Mouse (Mus musculus) G1E (cell line): ENCODE measurements around the gene Zfp219. TPM values are rescaled to one million over a fixed set of nuclear protein-coding genes. Genes with fewer than 3 reads are reported as not detected.

Experiments
- ATAC-seq: 2 replicates; pipeline ENCODE4 v1.8.0; 2016; ENCODE audit warnings: mild to moderate bottlenecking; ENCODE audit not compliant: insufficient number of reproducible peaks, poor library complexity, low FRiP score, severe bottlenecking; ENCODE audit errors: extremely low read depth
- DNase-seq: peaks from one replicate; pipeline ENCODE4 v3.0.0; 2012; ENCODE audit warnings: low spot score
- H3K27me3 ChIP-seq: 2 replicates; pipeline ENCODE4 v1.6.1; 2012; ENCODE audit warnings: mild to moderate bottlenecking, low read length, inconsistent platforms; ENCODE audit not compliant: insufficient read depth
- H3K36me3 ChIP-seq: replicated peaks from 2 replicates; pipeline ENCODE3; 2012; ENCODE audit warnings: mild to moderate bottlenecking, inconsistent platforms
- H3K4me1 ChIP-seq: 2 replicates; pipeline ENCODE4 v1.6.1; 2012; ENCODE audit warnings: low read depth, low read length, inconsistent platforms, mixed read lengths; ENCODE audit not compliant: insufficient read depth
- H3K4me3 ChIP-seq: 2 replicates; pipeline ENCODE4 v1.5.1; 2012; ENCODE audit warnings: low read depth, mild to moderate bottlenecking, inconsistent platforms, low read length, moderate library complexity, mixed read lengths
- H3K9me3 ChIP-seq: replicated peaks from 2 replicates; pipeline ENCODE4 v1.6.1; 2012; ENCODE audit warnings: inconsistent platforms
- CTCF ChIP-seq: IDR thresholded peaks from 2 replicates; pipeline ENCODE4 v1.5.1; 2012; ENCODE audit warnings: low read depth, low read length, inconsistent platforms, mixed read lengths
- GATA1 ChIP-seq: IDR thresholded peaks from 2 replicates; pipeline ENCODE4 v1.6.1; 2012; ENCODE audit warnings: borderline replicate concordance, low read length, inconsistent platforms, mixed read lengths
- GATA2 ChIP-seq: IDR thresholded peaks from 2 replicates; pipeline ENCODE4 v1.6.1; 2012; ENCODE audit warnings: low read depth, low read length, inconsistent platforms, borderline replicate concordance
- POLR2AphosphoS5 ChIP-seq: IDR thresholded peaks from 2 replicates; pipeline ENCODE4 v1.6.1; 2012; ENCODE audit warnings: low read depth, low read length, inconsistent platforms; ENCODE audit not compliant: insufficient replicate concordance
- TAL1 ChIP-seq: conservative IDR thresholded peaks from 2 replicates; pipeline ENCODE4 v1.6.1; 2012; ENCODE audit warnings: low read depth, low read length, inconsistent platforms, mixed read lengths
- polyA plus RNA-seq: library from polyadenylated mRNA; stranded (reverse); fragments of >175 nt; gene quantifications from 2 replicates; pipeline ENCODE4 v1.2.3, GENCODE M21; 2012
- total RNA-seq, 2 experiments: library from RNA; stranded (forward) in 1 of 2; stranded (reverse) in 1 of 2; fragments of 200-1000 nt in 1 of 2; fragments of >200 nt in 1 of 2; fragmentation: Nextera tagmentation in 1 of 2; gene quantifications; 2 replicates each; pipeline ENCODE4 v1.2.3; 2014 to 2017

Zfp219 gene
- total and polyA plus RNA-seq, 3 experiments: 16.9 to 83.1 (median 29.6) TPM

- H3K9me3 ChIP-seq: no peaks in the 10 kb centered on the region
- peaks cover 7% of the 10 kb centered on the region; the same call in 1 of the 2 replicates for H3K4me1 ChIP-seq
- H3K4me3 ChIP-seq: no peak overlapping the region
- no peak for DNase-seq
- ATAC-seq: no peak
- TF ChIP-seq POLR2AphosphoS5 (no peak), CTCF (no peak), GATA1 (no peak), GATA2 (no peak), TAL1 (no peak)
- peaks cover 61% of the 10 kb centered on the region for H3K36me3 ChIP-seq
- no peaks in the 10 kb centered on the region for H3K27me3 ChIP-seq
Measured at GRCm38 (mm10) chr14:51995219-51995871, 25.2 kb downstream of the Zfp219 start.

DNA sequence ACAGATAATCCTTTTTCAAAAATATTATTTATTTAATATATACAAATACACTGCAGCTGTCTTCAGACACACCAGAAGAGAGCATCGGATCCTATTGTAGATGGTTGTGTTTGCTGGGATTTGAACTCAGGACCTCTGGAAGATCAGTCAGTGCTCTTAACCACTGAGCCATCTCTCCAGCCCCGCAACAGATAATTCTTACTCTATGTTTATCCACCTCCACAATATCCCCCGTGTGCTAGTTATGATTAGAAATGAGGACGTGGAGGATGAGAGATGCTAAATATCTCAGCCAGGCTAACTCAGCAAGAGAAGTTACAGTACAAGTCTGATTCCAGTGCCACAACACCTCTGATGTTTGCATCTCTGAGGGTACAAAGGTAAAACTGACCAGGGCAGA lies 26.1 kb downstream of the Zfp219 start:
- Histone ChIP-seq H3K4me3 (no peak overlapping the region), H3K27me3 (no peaks in the 10 kb centered on the region), H3K9me3 (no peaks in the 10 kb centered on the region), H3K36me3 (peaks cover 62% of the 10 kb centered on the region), H3K4me1 (peaks cover 12% of the 10 kb centered on the region)
- no peak for DNase-seq
- no peak for ATAC-seq
- TF ChIP-seq POLR2AphosphoS5 (no peak), GATA1 (no peak), CTCF (no peak), GATA2 (no peak), TAL1 (no peak)

DNA sequence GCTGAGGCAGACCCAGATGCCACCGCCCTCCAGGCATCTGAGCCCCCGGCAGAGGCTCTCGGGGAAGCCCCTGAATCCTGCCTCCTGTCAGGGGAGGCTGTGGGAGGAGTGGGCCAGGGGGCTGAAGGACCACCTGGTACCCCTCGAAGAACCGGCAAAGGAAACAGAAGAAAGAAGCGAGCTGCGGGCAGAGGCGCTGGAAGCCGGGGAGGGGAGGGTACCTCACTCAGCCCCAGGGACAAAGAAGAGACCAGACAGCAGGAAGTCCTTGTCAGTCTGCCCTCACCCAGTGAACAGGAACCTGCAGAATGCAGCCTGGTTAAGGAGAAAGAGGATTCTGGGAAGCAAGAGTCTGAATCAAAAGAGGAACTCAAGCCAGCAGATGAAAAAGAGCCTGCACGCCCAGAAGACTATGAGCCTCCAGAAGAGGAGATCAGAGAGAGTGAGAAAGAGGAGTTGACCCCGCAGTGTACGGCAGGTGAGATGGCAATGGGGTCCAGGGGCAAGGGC lies 31.0 kb downstream of the Zfp219 start:
- H3K4me1 ChIP-seq: peaks cover 49% of the 10 kb centered on the region

DNA sequence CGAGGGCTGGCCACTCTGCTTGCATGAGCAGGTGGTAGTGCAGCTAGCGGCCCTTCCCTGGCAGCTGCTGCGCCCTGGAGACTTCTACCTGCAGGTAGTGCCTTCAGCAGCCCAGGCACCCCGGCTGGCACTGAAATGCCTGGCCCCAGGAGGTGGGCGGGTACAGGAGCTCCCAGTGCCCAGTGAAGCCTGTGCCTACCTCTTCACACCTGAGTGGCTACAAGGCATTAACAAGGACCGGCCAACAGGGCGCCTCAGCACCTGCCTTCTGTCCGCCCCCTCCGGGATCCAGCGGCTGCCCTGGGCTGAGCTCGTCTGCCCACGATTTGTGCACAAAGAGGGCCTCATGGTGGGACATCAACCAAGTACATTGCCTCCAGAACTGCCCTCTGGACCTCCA lies 31.8 kb downstream of the Zfp219 start:
- no peak for DNase-seq
- TF ChIP-seq POLR2AphosphoS5 (no peak), GATA2 (no peak), CTCF (no peak), TAL1 (no peak), GATA1 (no peak)
- H3K36me3 ChIP-seq: peaks cover 35% of the 10 kb centered on the region
- H3K4me1 ChIP-seq: peaks cover 56% of the 10 kb centered on the region
- H3K27me3 ChIP-seq: 0 out of 2 replicates have a peak, but pooled peaks cover 2% of the 10 kb centered on the region
- ATAC-seq: no peak
- H3K9me3 ChIP-seq: no peaks in the 10 kb centered on the region
- H3K4me3 ChIP-seq: no peak overlapping the region

More for the DNA sequence above, 31.0 kb downstream of the Zfp219 start:
- ATAC-seq (no peak), DNase-seq (no peak)
- no peak overlapping the region; the same call in 1 of the 2 replicates for H3K4me3 ChIP-seq
- peaks cover 38% of the 10 kb centered on the region for H3K36me3 ChIP-seq
- TF ChIP-seq CTCF (no peak), GATA2 (no peak), POLR2AphosphoS5 (no peak), GATA1 (no peak), TAL1 (no peak)
- H3K9me3 ChIP-seq: no peaks in the 10 kb centered on the region
- no peaks in the 10 kb centered on the region for H3K27me3 ChIP-seq

DNA sequence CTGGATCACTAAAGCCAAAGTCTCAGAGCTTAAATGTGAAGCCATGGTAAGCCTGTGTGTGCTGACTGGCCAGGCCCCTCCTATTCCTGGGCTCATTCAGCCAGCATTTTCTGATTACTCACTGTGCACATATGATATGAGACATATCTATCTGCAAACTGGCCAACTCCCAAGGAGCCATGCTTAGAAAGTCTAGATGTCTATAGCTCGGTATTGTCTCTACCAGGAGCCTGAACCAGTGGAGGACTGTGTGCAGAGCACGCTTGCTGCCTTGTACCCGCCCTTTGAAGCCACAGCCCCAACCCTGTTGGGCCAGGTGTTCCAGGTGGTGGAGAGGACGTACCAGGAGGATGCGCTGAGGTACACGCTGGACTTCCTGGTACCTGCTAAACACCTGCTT lies 33.4 kb downstream of the Zfp219 start:
- Histone ChIP-seq H3K36me3 (peaks cover 35% of the 10 kb centered on the region), H3K9me3 (no peaks in the 10 kb centered on the region), H3K27me3 (0 out of 2 replicates have a peak, but pooled peaks cover 2% of the 10 kb centered on the region), H3K4me1 (peaks cover 56% of the 10 kb centered on the region), H3K4me3 (peak overlapping the region; percentile 43; the same call in 1 of the 2 replicates)
- ATAC-seq (no peak), DNase-seq (no peak)
- TF ChIP-seq CTCF (no peak), GATA2 (no peak), GATA1 (no peak), POLR2AphosphoS5 (no peak), TAL1 (no peak)

GRCm38 (mm10) chr14:51986153-51986505 lies 34.4 kb downstream of the Zfp219 start:
- TF ChIP-seq TAL1 (peak; percentile 60), POLR2AphosphoS5 (no peak)
- Histone ChIP-seq H3K36me3 (peaks cover 26% of the 10 kb centered on the region), H3K4me3 (peak overlapping the region; percentile 74; the same call in 1 of the 2 replicates), H3K4me1 (peaks cover 56% of the 10 kb centered on the region), H3K9me3 (no peaks in the 10 kb centered on the region), H3K27me3 (peaks cover 5% of the 10 kb centered on the region)
- ATAC-seq: peak; percentile 72
- DNase-seq: peak; percentile 48
